Mouse (Mus musculus) liver, adult 2 months (tissue): ENCODE measurements around the gene Depdc5. TPM values are rescaled to one million over a fixed set of nuclear protein-coding genes. Genes with fewer than 3 reads are reported as not detected.

Source experiments
- DNase-seq: peaks from one replicate; pipeline ENCODE4 v3.0.0-alpha.2; 2011; ENCODE audit warnings: low read depth, low spot score; ENCODE audit errors: extremely low read depth
- H3K27ac ChIP-seq: fragments of 200-500 bp; replicated peaks from 2 replicates; pipeline ENCODE4 v1.5.1; 2012; ENCODE audit warnings: low read depth, mild to moderate bottlenecking, control low read depth, inconsistent platforms, low read length; ENCODE audit not compliant: insufficient read depth
- H3K27me3 ChIP-seq: fragments of 200-500 bp; 2 replicates; pipeline ENCODE4 v1.6.1; 2012; ENCODE audit warnings: mild to moderate bottlenecking, moderate library complexity, low read length, inconsistent platforms; ENCODE audit not compliant: control insufficient read depth, insufficient read depth
- H3K36me3 ChIP-seq: fragments of 200-500 bp; 2 replicates; pipeline ENCODE4 v1.6.1; 2012; ENCODE audit warnings: low read length, inconsistent platforms; ENCODE audit not compliant: control insufficient read depth, insufficient read depth
- H3K4me1 ChIP-seq: fragments of 200-500 bp; 2 replicates; pipeline ENCODE4 v1.6.1; 2011; ENCODE audit warnings: low read length; ENCODE audit not compliant: control insufficient read depth, insufficient read depth
- H3K4me3 ChIP-seq: fragments of 200-500 bp; 2 replicates; pipeline ENCODE4 v1.5.1; 2011; ENCODE audit warnings: low read depth, mild to moderate bottlenecking, control low read depth, low read length, moderate library complexity; ENCODE audit not compliant: insufficient read depth
- H3K79me2 ChIP-seq: fragments of 200-500 bp; 2 replicates; pipeline ENCODE4 v1.6.1; 2012; ENCODE audit warnings: inconsistent platforms, mild to moderate bottlenecking, low read length, moderate library complexity; ENCODE audit not compliant: control insufficient read depth, insufficient read depth
- H3K9ac ChIP-seq: fragments of 200-500 bp; 2 replicates; pipeline ENCODE4 v1.6.1; 2012; ENCODE audit warnings: low read depth, mild to moderate bottlenecking, control low read depth, inconsistent platforms, low read length
- CTCF ChIP-seq: fragments of 200-500 bp; IDR thresholded peaks from 2 replicates; pipeline ENCODE4 v1.5.1; 2011; ENCODE audit warnings: low read depth, low read length, control low read depth
- POLR2A ChIP-seq: fragments of 200-500 bp; IDR thresholded peaks from 2 replicates; pipeline ENCODE4 v1.6.1; 2011; ENCODE audit warnings: low read length, control low read depth; ENCODE audit not compliant: insufficient read depth; ENCODE audit errors: extremely low read depth
- WGBS: fragments of 180-500 bp; shearing (Covaris S2); methylation state at CpG from one replicate; pipeline ENCODE4 v1.1.7; 2018; 5-methylcytosine and 5-hydroxymethylcytosine counted together
- polyA plus RNA-seq: library from polyadenylated mRNA; depleted of rRNA; stranded (reverse); fragments of >200 nt; gene quantifications from 2 replicates; pipeline ENCODE4 v1.2.3, GENCODE M21; 2012
- total RNA-seq: library from RNA; depleted of rRNA; stranded (reverse); fragments of >200 nt; gene quantifications from 2 replicates; pipeline ENCODE4 v1.2.3, GENCODE M21; 2014

Depdc5 gene
- total and polyA plus RNA-seq, 2 experiments: 8.2 to 8.7 TPM

DNA sequence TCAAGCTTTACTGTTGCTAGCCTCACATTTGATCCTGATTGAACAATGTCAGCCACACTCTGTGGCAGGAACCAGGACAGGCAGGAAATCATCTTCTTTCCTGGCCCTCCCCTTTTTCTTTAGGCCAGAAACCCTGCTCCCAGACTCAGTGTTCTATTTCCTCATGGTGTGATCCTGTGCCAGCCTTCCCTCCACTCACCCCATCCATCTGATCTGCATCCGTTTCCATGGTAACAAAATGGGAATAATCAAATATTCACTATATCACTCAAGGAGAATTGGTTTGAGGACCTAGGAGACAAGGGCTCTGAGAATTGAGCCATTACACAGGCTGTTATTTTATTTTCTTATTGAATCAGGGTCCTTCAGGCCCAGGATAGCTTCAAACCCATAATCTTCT, 133.1 kb downstream of the Depdc5 start:
- TF ChIP-seq CTCF (no peak), POLR2A (no peak)
- H3K4me1 ChIP-seq: no peaks in the 10 kb centered on the region
- WGBS: 86% methylated on average over 1 of the region's 1 CpGs

DNA sequence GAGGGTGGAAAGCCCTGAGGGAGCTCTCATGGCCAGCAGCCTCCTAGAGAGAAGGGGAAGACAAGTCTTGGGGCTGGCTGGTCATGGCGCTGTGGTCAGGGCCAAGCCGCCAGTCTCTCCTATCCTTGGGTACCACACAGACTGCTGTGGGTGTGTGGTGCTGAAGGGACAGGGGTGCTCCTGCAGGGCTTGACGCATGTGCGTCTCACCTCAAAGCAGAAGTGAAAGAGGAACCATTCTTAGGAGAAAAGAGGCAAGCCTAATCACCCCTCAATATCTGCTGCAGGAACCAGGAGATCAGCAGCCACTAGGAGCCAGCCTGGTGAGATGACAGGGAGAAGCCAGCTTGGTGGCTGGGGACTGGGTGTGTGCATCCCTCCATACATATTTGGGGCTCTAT, 134.2 kb downstream of the Depdc5 start:
- H3K4me1 ChIP-seq: no peaks in the 10 kb centered on the region
- TF ChIP-seq POLR2A: no peak
- WGBS: 75% methylated on average over 4 of the region's 4 CpGs
- H3K27ac ChIP-seq: no peak overlapping the region
- no peaks in the 10 kb centered on the region for H3K36me3 ChIP-seq
- H3K27me3 ChIP-seq: no peaks in the 10 kb centered on the region
- no peak overlapping the region for H3K9ac ChIP-seq
- peak; percentile 24 for DNase-seq
- no peak overlapping the region for H3K4me3 ChIP-seq
- H3K79me2 ChIP-seq: no peaks in the 10 kb centered on the region

More for the DNA sequence above, 133.1 kb downstream of the Depdc5 start:
- H3K4me3 ChIP-seq: no peak overlapping the region
- H3K27ac ChIP-seq: no peak overlapping the region
- H3K9ac ChIP-seq: no peak overlapping the region
- DNase-seq: no peak
- no peaks in the 10 kb centered on the region for H3K27me3 ChIP-seq
- H3K36me3 ChIP-seq: no peaks in the 10 kb centered on the region
- H3K79me2 ChIP-seq: no peaks in the 10 kb centered on the region

DNA sequence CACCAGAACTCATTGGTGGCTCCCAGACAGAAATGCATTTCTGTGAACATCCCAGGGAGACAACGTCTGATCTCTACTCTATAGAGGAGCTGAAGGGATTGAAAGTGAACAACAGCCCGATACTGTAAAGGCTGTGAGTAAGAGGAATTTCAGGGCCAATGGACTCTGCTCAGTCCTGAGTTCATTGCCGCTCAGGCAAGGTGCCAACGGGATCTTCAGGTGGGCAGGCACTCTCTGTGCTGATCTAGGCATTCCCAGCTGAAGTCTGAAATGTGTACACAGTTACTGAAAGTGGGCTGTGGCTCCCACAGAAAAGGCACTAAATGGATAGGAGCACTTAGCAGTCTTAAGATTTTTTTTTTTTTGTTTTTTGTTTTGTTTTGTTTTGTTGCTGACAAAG, 135.3 kb downstream of the Depdc5 start:
- H3K36me3 ChIP-seq: no peaks in the 10 kb centered on the region
- no peak overlapping the region for H3K27ac ChIP-seq
- H3K4me1 ChIP-seq: no peaks in the 10 kb centered on the region
- TF ChIP-seq POLR2A: no peak
- TF ChIP-seq CTCF: no peak
- 25% methylated on average over 4 of the region's 4 CpGs for whole genome bisulfite sequencing
- H3K27me3 ChIP-seq: no peaks in the 10 kb centered on the region
- H3K4me3 ChIP-seq: no peak overlapping the region
- peak; percentile 62 for DNase-seq
- H3K9ac ChIP-seq: no peak overlapping the region
- no peaks in the 10 kb centered on the region for H3K79me2 ChIP-seq

DNA sequence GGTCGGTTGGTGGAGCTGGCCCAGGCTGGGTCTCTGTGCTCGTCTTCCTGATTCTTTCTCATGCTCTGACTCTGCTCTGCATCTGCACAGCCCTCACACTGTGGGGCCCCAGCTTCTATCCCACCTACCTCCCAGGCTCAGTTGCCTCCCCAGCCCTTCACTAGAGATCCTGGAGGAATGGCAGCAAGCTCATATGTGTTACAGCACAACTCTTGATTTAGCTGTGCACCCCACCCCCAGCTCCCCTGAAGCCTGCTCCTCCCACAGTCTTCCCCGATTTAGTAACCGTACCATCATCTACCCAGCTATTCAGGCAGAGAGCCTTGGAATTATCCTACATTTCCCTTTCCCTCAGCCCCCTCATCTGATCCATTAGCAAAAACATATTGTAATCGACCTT, 137.6 kb downstream of the Depdc5 start:
- Histone ChIP-seq H3K27me3 (no peaks in the 10 kb centered on the region), H3K36me3 (no peaks in the 10 kb centered on the region), H3K27ac (no peak overlapping the region), H3K9ac (no peak overlapping the region), H3K4me3 (no peak overlapping the region), H3K4me1 (no peaks in the 10 kb centered on the region), H3K79me2 (no peaks in the 10 kb centered on the region)
- 97% methylated on average over 5 of the region's 5 CpGs for WGBS
- DNase-seq: no peak
- no peak for TF ChIP-seq CTCF
- TF ChIP-seq POLR2A: no peak

DNA sequence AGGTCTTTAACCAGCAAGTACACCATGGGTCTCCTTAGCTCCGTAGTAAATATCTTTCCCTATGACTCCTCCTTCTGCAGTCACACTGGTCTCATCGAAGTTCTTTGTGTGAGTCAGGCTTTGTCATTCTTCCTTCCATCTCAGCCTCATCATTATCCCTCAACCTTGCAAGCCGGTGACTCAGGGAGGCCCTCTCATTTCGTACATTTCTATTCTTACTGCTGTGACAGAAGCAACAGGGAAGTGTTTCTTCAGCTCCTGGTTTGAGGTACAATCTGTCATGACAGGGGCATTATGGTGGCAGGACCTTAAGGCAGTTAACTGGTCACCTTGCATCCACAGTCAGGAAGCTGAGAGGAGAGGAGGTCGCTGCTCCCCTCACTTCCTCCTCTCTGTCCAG, 139.3 kb downstream of the Depdc5 start:
- TF ChIP-seq POLR2A (no peak), CTCF (no peak)
- no peak overlapping the region for H3K27ac ChIP-seq
- H3K27me3 ChIP-seq: no peaks in the 10 kb centered on the region
- no peak overlapping the region for H3K4me3 ChIP-seq
- no peaks in the 10 kb centered on the region for H3K79me2 ChIP-seq
- no peak for DNase-seq
- H3K36me3 ChIP-seq: no peaks in the 10 kb centered on the region
- no peaks in the 10 kb centered on the region for H3K4me1 ChIP-seq
- H3K9ac ChIP-seq: no peak overlapping the region
- WGBS: 92% methylated on average over 5 of the region's 5 CpGs

DNA sequence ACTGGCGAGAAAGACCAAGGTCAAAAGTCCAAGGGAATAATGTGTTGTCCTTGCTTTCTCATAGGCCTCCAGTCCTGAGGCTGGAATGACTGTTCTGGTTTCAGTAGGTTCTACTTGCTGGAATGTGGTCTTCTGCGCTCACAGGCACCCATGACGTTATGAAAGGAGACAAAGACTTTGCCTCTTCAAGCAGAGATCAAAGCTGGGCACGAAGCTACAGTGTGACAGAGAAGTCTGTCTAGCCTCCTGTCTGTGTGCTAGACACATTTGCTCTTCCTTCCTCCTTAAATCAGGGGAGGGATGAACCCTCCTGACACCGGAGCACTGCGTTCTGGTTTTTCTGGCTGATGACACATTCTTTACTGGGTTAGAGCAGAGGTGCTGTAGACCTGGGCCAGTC, 140.0 kb downstream of the Depdc5 start:
- H3K4me1 ChIP-seq: no peaks in the 10 kb centered on the region
- WGBS: 67% methylated on average over 6 of the region's 6 CpGs
- H3K36me3 ChIP-seq: no peaks in the 10 kb centered on the region
- H3K27me3 ChIP-seq: no peaks in the 10 kb centered on the region
- DNase-seq: no peak
- TF ChIP-seq POLR2A (no peak), CTCF (no peak)
- H3K4me3 ChIP-seq: no peak overlapping the region
- no peak overlapping the region for H3K27ac ChIP-seq
- H3K79me2 ChIP-seq: no peaks in the 10 kb centered on the region
- no peak overlapping the region for H3K9ac ChIP-seq
